Mouse (Mus musculus) kidney, embryonic 14.5 days (tissue): Measurements from ENCODE around the gene Jph4. TPM values are rescaled to one million over a fixed set of nuclear protein-coding genes. Genes with fewer than 3 reads are reported as not detected.

Experiments
- ATAC-seq: fragments of 200-750 bp; cut with Nextera tagmentation; 2 replicates; pipeline ENCODE4 v1.8.0; 2017; ENCODE audit warnings: moderate number of reproducible peaks, mild to moderate bottlenecking, moderate TSS enrichment, moderate library complexity; ENCODE audit not compliant: low FRiP score, low TSS enrichment
- H3K27ac ChIP-seq: fragments of 300-500 bp; sonication (generic); 2 replicates; pipeline ENCODE4 v1.5.1; 2014; ENCODE audit warnings: low read depth, mild to moderate bottlenecking, low read length, moderate library complexity, mixed read lengths
- H3K27me3 ChIP-seq: fragments of 300-500 bp; sonication (generic); 2 replicates; pipeline ENCODE4 v1.6.1; 2014; ENCODE audit warnings: mild to moderate bottlenecking, low read length; ENCODE audit not compliant: control insufficient read depth, insufficient read depth
- H3K36me3 ChIP-seq: fragments of 300-500 bp; sonication (generic); 2 replicates; pipeline ENCODE4 v1.6.1; 2014; ENCODE audit warnings: low read length, mixed read lengths; ENCODE audit not compliant: control insufficient read depth, insufficient read depth
- H3K4me1 ChIP-seq: fragments of 300-500 bp; sonication (generic); 2 replicates; pipeline ENCODE4 v1.6.1; 2014; ENCODE audit warnings: low read length, mixed read lengths; ENCODE audit not compliant: control insufficient read depth, insufficient read depth
- H3K4me2 ChIP-seq: fragments of 300-500 bp; sonication (generic); replicated peaks from 2 replicates; pipeline ENCODE4 v1.6.1; 2014; ENCODE audit warnings: low read depth, mild to moderate bottlenecking, low read length
- H3K4me3 ChIP-seq: fragments of 300-500 bp; sonication (generic); 2 replicates; pipeline ENCODE4 v1.5.1; 2014; ENCODE audit warnings: mild to moderate bottlenecking, low read length
- H3K9ac ChIP-seq: fragments of 300-500 bp; sonication (generic); 2 replicates; pipeline ENCODE4 v1.6.1; 2014; ENCODE audit warnings: low read depth, mild to moderate bottlenecking, low read length, moderate library complexity
- H3K9me3 ChIP-seq: fragments of 300-500 bp; sonication (generic); 2 replicates; pipeline ENCODE4 v1.6.1; 2016; ENCODE audit warnings: low read length; ENCODE audit not compliant: control insufficient read depth
- WGBS: fragments of 180-500 bp; shearing (Covaris S2); extraction: QIAGEN DNeasy Blood & Tissue Kit; methylation state at CpG from one replicate; pipeline ENCODE4 v1.1.7; 2014; 5-methylcytosine and 5-hydroxymethylcytosine counted together
- polyA plus RNA-seq: library from polyadenylated mRNA; unstranded; fragments of >200 nt; fragmentation: Nextera tagmentation; extraction: Ambion mirVana; gene quantifications from 2 replicates; pipeline ENCODE4 v1.2.1, GENCODE M21; 2014

Gene Jph4
- polyA plus RNA-seq, 1 experiment from 2014 or later: 0.55 TPM

- Histone ChIP-seq H3K4me2 (no peak overlapping the region), H3K4me3 (no peak overlapping the region), H3K9me3 (no peaks in the 10 kb centered on the region), H3K9ac (no peak overlapping the region), H3K36me3 (peaks cover 14% of the 10 kb centered on the region), H3K4me1 (peaks cover 16% of the 10 kb centered on the region), H3K27me3 (no peaks in the 10 kb centered on the region), H3K27ac (no peak overlapping the region)
- no peak for ATAC-seq
- WGBS: 67% methylated on average over 15 of the region's 15 CpGs
These were observed 14.4 kb downstream of the Jph4 start for GRCm38 (mm10) chr14:55102253-55102785.

DNA sequence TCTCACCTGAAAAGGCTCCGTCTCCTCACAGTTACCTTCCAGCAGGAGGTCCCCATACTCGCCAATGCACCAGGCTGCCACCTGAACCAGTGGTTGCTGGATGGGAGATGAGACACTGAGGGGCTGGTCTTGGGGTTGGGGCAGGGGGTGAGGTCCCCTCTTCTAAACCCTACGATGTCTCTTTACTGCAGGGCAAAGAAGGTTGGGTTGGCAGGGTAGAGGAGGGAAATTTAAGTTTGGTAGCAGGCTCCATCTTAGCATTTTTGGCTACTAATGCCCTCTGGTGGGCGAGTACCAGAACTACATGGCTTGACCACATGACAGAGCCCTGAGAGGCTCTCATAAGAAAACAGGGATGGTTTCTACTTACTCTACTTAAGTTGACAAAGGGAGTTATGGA is 15.1 kb downstream of the Jph4 start:
- peaks cover 14% of the 10 kb centered on the region for H3K36me3 ChIP-seq
- no peak overlapping the region for H3K4me2 ChIP-seq
- H3K4me1 ChIP-seq: peaks cover 16% of the 10 kb centered on the region
- 57% methylated on average over 4 of the region's 4 CpGs for whole genome bisulfite sequencing
- H3K27me3 ChIP-seq: no peaks in the 10 kb centered on the region
- ATAC-seq: no peak
- no peak overlapping the region for H3K27ac ChIP-seq
- H3K4me3 ChIP-seq: no peak overlapping the region
- no peak overlapping the region for H3K9ac ChIP-seq
- H3K9me3 ChIP-seq: no peaks in the 10 kb centered on the region

GRCm38 (mm10) chr14:55098067-55098466 is 18.7 kb downstream of the Jph4 start:
- Histone ChIP-seq H3K9ac (no peak overlapping the region), H3K4me3 (no peak overlapping the region), H3K27ac (no peak overlapping the region), H3K27me3 (no peaks in the 10 kb centered on the region), H3K9me3 (no peaks in the 10 kb centered on the region), H3K4me1 (peaks cover 16% of the 10 kb centered on the region; the same call in 1 of the 2 replicates), H3K36me3 (peaks cover 14% of the 10 kb centered on the region), H3K4me2 (no peak overlapping the region)
- 61% methylated on average over 4 of the region's 4 CpGs for WGBS
- no peak for ATAC-seq

DNA sequence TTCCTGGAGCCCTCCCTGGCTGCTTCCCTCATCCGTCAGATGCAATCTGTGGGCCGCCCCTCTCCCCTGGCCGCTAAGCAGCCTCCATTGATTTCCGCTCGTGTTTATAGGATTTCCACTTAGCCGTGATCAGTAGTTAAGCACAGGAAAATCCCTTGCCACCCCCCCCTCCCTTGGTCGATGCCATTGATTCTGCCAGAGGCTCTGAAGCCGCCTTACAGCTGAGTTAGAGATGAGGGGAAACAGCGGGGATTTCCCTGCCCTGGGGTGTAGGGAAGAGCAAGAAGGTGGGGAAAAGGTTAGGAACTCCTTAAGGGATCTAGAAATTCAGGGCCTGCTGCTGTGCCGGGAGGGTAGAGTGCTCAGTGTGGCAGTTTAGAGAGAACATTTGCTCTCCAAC is 19.1 kb downstream of the Jph4 start:
- Histone ChIP-seq H3K4me2 (no peak overlapping the region), H3K4me3 (no peak overlapping the region), H3K4me1 (peaks cover 16% of the 10 kb centered on the region; the same call in 1 of the 2 replicates), H3K27me3 (no peaks in the 10 kb centered on the region), H3K27ac (peak overlapping the region; percentile 47; the same call in 1 of the 2 replicates), H3K36me3 (peaks cover 14% of the 10 kb centered on the region), H3K9ac (no peak overlapping the region), H3K9me3 (no peaks in the 10 kb centered on the region)
- no peak for ATAC-seq
- 76% methylated on average over 10 of the region's 10 CpGs for WGBS

- peaks cover 14% of the 10 kb centered on the region for H3K36me3 ChIP-seq
- H3K9me3 ChIP-seq: no peaks in the 10 kb centered on the region
- H3K27me3 ChIP-seq: no peaks in the 10 kb centered on the region
- H3K9ac ChIP-seq: no peak overlapping the region
- peaks cover 16% of the 10 kb centered on the region; the same call in 1 of the 2 replicates for H3K4me1 ChIP-seq
- 0 out of 2 replicates have a peak overlapping the region, but pooled peaks have one; percentile 11 for H3K4me2 ChIP-seq
- ATAC-seq: no peak
- H3K4me3 ChIP-seq: no peak overlapping the region
- WGBS: 58% methylated on average over 9 of the region's 9 CpGs
- no peak overlapping the region for H3K27ac ChIP-seq
These were observed 20.1 kb downstream of the Jph4 start for GRCm38 (mm10) chr14:55096573-55097087.

DNA sequence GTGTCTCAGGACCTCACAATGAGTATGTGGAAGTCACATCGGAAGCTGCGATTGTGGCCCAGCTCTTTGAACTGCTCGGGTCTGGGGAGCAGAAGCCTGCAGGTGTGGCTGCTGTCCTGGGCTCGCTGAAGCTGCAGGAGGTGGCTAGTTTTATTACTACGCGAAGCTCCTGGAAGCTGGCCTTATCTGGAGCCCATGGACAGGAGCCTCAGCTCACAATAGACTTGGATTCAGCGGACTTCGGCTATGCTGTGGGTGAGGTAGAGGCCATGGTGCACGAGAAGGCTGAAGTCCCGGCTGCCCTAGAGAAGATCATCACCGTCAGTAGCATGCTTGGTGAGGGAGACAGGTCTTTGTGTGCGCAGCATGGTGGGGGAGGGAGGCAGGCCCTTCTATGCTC is 21.1 kb downstream of the Jph4 start:
- Histone ChIP-seq H3K9me3 (no peaks in the 10 kb centered on the region), H3K36me3 (peaks cover 14% of the 10 kb centered on the region), H3K27ac (no peak overlapping the region), H3K9ac (peak overlapping the region; percentile 57; the same call in 1 of the 2 replicates), H3K27me3 (no peaks in the 10 kb centered on the region), H3K4me1 (peaks cover 24% of the 10 kb centered on the region; the same call in 1 of the 2 replicates), H3K4me3 (peak overlapping the region; percentile 54; the same call in 1 of the 2 replicates), H3K4me2 (peak overlapping the region; percentile 57)
- ATAC-seq: no peak
- 58% methylated on average over 12 of the region's 12 CpGs for WGBS

DNA sequence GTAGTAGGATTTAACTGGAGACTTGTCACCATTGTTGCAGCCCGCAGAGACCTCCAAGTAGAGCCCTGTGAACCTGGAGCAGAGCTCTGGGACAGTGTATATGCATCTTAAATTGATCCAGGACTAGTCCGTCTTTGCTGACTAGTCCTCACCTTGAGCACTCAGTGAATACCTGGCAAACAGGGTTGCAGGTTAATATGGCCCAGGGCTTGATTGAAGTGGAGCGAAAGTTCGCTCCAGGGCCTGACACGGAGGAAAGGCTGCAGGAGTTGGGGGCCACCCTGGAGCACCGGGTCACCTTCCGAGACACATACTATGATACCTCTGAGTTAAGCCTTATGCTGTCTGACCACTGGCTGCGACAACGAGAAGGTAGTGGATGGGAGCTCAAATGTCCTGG is 21.5 kb downstream of the Jph4 start:
- H3K9me3 ChIP-seq: no peaks in the 10 kb centered on the region
- 51% methylated on average over 9 of the region's 9 CpGs for WGBS
- peaks cover 14% of the 10 kb centered on the region for H3K36me3 ChIP-seq
- peak overlapping the region; percentile 57 for H3K4me2 ChIP-seq
- H3K9ac ChIP-seq: peak overlapping the region; percentile 57
- peak overlapping the region; percentile 54 for H3K4me3 ChIP-seq
- ATAC-seq: no peak
- peak overlapping the region; percentile 10; the same call in 1 of the 2 replicates for H3K27ac ChIP-seq
- H3K4me1 ChIP-seq: peaks cover 25% of the 10 kb centered on the region; the same call in 1 of the 2 replicates
- no peaks in the 10 kb centered on the region for H3K27me3 ChIP-seq

GRCm38 (mm10) chr14:55094704-55095231 is 22.0 kb downstream of the Jph4 start, which contains the start of gene Thtpa:
Thtpa (plus strand) TSS chr14:55094784.
- peak within 1 kb of the TSS; percentile 57 for H3K9ac ChIP-seq
- peak; percentile 72 for ATAC-seq
- under 1% methylated on average over 30 of the region's 30 CpGs for WGBS
- peak within 1 kb of the TSS; percentile 10; the same call in 1 of the 2 replicates for H3K27ac ChIP-seq
- H3K27me3 ChIP-seq: no peaks in the 10 kb centered on the region
- H3K4me3 ChIP-seq: peak within 1 kb of the TSS; percentile 54
- H3K4me1 ChIP-seq: peaks cover 25% of the 10 kb centered on the region; the same call in 1 of the 2 replicates
- H3K4me2 ChIP-seq: peak within 1 kb of the TSS; percentile 57
- H3K36me3 ChIP-seq: peaks cover 14% of the 10 kb centered on the region
- H3K9me3 ChIP-seq: no peaks in the 10 kb centered on the region

DNA sequence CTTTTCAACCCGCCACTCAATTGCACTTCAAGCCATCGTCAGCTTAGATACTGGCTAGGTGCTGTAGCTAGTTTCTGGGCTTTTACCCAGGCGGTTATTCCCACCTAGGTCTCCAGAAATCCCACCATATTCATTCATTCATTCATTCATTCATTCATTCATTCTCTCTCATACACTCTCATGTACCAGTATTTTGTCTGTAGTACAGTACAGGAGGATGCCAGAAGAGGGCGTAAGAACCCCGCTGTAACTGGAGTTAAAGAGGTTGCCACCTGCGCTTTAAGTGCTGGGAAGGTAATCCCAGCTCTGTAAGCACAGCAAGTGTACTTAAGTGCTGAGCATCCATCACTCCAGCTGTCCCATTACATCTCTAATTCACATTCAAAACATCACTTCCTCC is 22.8 kb downstream of the Jph4 start:
- WGBS: 49% methylated on average over 6 of the region's 6 CpGs
- no peak for ATAC-seq
- Histone ChIP-seq H3K4me2 (peak overlapping the region; percentile 57; the same call in 1 of the 2 replicates), H3K27ac (no peak overlapping the region), H3K9ac (no peak overlapping the region), H3K36me3 (peaks cover 9% of the 10 kb centered on the region), H3K4me1 (peaks cover 25% of the 10 kb centered on the region; the same call in 1 of the 2 replicates), H3K4me3 (peak overlapping the region; percentile 54; the same call in 1 of the 2 replicates), H3K9me3 (no peaks in the 10 kb centered on the region), H3K27me3 (no peaks in the 10 kb centered on the region)
